Mouse (Mus musculus): ENCODE results near the gene Prcd. TPM values are rescaled to one million over a fixed set of nuclear protein-coding genes. Genes with fewer than 3 reads are reported as not detected.
A peak's percentile ranks its signal among the peaks of the same experiment; 100 is the strongest.
"Not testable (repeated sequence)": the region's sequence is repeated elsewhere in the genome, so short reads cannot be mapped to it uniquely, and the experiment has no call there.

The Prcd gene
- polyA plus RNA-seq, 1 experiment from 2014 or later, result 0.43 TPM

DNA sequence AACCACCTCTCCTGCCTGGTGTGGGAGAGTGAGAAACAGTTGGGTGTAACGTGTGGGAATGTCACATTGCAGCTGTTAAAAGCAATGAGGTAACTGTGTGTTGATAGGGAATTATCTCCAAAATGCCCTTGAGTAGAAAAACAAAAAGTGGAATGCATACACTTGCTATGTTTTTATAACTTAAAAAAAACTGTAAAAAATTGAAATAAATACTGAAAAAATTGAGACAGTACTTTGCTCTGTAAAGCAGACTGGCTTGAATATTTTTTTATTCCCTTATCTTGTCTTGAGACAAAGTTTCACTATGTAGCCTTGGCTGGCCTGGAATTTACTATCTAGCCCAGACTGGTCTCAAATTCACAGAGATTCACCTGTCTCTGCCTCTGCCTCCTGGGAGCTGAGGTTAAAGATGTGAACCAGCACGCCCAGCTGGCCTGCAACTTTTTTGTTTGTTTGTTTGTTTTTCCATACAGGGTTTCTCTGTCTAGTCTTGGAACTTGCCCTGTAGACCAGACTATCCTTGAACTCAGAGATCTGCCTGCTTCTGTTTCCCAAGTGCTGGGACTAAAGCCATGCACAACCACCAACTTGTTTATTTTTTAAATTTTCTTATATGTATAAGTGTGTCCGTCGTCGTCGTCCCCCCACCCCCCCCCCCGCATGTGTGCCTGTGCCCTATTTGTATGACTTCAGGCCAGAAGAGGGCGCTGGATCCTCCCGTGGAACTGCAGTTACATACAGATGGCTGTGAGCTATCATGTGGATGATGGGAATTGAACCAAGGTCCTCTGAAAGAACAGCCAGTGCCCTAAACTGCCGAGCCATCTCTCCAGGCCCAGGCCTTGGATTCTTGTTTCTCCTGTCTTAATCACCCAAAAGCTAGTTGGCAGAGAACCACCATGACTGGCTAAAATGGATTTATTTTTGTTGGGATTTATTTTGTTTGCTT lies 26.0 kb upstream of the Prcd start:
- Histone ChIP-seq H3K27ac (replicated peaks; ENCODE audit: low read depth, low read length) (no peak overlapping the region), H3K9ac (replicated peaks; ENCODE audit: low read length) (no peak overlapping the region), H3K4me3 (ENCODE audit: low read depth, low read length) (no peak overlapping the region), H3K27me3 (ENCODE audit: control insufficient read depth, insufficient read depth, low read length) (peaks cover 8% of the 10 kb centered on the region; the same call in 1 of the 2 replicates), H3K9me3 (replicated peaks; ENCODE audit: control insufficient read depth, low read length) (no peaks in the 10 kb centered on the region), H3K4me2 (ENCODE audit: low read depth, low read length) (no peak overlapping the region), H3K4me1 (ENCODE audit: control insufficient read depth, insufficient read depth, low read length) (peaks cover 3% of the 10 kb centered on the region; the same call in 1 of the 2 replicates), H3K36me3 (replicated peaks; ENCODE audit: control insufficient read depth, insufficient read depth, low read depth, low read length) (no peaks in the 10 kb centered on the region)
- ATAC-seq (replicated peaks; ENCODE audit: insufficient number of reproducible peaks, low FRiP score, low TSS enrichment, low read depth) (no peak), DNase-seq (ENCODE audit: low spot score) (no peak)
- WGBS, result 35% methylated on average over 10 of the region's 10 CpGs

GRCm38 (mm10) chr11:116628712-116629111 lies 24.6 kb upstream of the Prcd start:
- H3K9ac ChIP-seq (replicated peaks; ENCODE audit: low read length), result no peak overlapping the region
- no peaks in the 10 kb centered on the region for H3K9me3 ChIP-seq (replicated peaks; ENCODE audit: control insufficient read depth, low read length)
- ATAC-seq (replicated peaks; ENCODE audit: insufficient number of reproducible peaks, low FRiP score, low TSS enrichment, low read depth), result no peak
- no peaks in the 10 kb centered on the region for H3K36me3 ChIP-seq (replicated peaks; ENCODE audit: control insufficient read depth, insufficient read depth, low read depth, low read length)
- H3K4me3 ChIP-seq (ENCODE audit: low read depth, low read length), result no peak overlapping the region
- H3K27ac ChIP-seq (replicated peaks; ENCODE audit: low read depth, low read length), result no peak overlapping the region
- no peak overlapping the region for H3K4me2 ChIP-seq (ENCODE audit: low read depth, low read length)
- peaks cover 2% of the 10 kb centered on the region; the same call in 1 of the 2 replicates for H3K4me1 ChIP-seq (ENCODE audit: control insufficient read depth, insufficient read depth, low read length)
- DNase-seq (ENCODE audit: low spot score), result peak; percentile 94
- 53% methylated on average over 9 of the region's 9 CpGs for WGBS
- peaks cover 2% of the 10 kb centered on the region; the same call in 1 of the 2 replicates for H3K27me3 ChIP-seq (ENCODE audit: control insufficient read depth, insufficient read depth, low read length)

- Histone ChIP-seq H3K4me1 (ENCODE audit: control insufficient read depth, insufficient read depth, low read length) (no peaks in the 10 kb centered on the region), H3K27ac (replicated peaks; ENCODE audit: low read depth, low read length) (no peak overlapping the region), H3K4me3 (ENCODE audit: low read depth, low read length) (no peak overlapping the region), H3K9ac (replicated peaks; ENCODE audit: low read length) (no peak overlapping the region), H3K9me3 (replicated peaks; ENCODE audit: control insufficient read depth, low read length) (no peaks in the 10 kb centered on the region), H3K4me2 (ENCODE audit: low read depth, low read length) (no peak overlapping the region), H3K36me3 (replicated peaks; ENCODE audit: control insufficient read depth, insufficient read depth, low read depth, low read length) (no peaks in the 10 kb centered on the region), H3K27me3 (ENCODE audit: control insufficient read depth, insufficient read depth, low read length) (no peaks in the 10 kb centered on the region)
- no peak for DNase-seq (ENCODE audit: low spot score)
- ATAC-seq (replicated peaks; ENCODE audit: insufficient number of reproducible peaks, low FRiP score, low TSS enrichment, low read depth), result no peak
- WGBS, result 89% methylated on average over 6 of the region's 6 CpGs
These were observed 23.9 kb upstream of the Prcd start for GRCm38 (mm10) chr11:116629472-116629871.

DNA sequence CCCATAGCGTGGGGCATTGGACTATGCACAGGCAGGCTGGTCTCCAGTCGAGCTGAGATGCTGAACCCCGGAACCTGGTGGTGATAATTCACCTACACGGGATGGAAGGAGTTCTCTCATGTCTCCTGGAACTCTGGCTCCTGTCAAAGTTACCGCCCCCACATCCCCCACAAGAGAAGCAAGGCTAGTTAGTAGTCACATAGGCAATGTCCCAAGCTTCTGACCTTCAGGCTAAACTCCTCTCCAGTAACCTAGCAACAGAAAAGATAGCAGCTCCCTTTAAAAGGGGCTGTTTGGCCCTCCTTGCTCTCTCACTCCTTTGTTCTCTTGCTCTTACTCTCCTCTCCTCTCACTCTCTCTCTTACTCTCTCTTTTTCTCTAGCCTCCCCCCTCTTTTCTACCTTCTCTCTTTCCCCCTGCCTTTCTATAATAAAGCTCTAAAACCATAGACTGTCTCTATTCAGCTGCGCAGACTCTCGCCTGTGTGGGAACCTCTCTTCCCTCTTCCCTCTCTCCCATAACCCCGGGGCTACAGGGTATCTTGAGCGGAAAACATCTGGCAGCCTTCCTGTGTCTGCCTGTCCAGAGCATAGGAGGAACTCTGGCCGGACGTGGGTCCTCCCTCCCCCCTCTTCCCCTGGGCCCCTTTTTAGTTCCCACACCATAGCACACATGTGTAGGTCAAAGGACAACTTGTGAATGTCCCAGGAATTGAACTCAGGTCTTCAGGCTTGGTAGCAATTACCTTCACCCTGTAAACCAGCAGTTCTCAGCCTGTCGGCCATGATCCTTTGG lies 23.0 kb upstream of the Prcd start:
- Histone ChIP-seq H3K27me3 (ENCODE audit: control insufficient read depth, insufficient read depth, low read length) (no peaks in the 10 kb centered on the region), H3K4me1 (ENCODE audit: control insufficient read depth, insufficient read depth, low read length) (no peaks in the 10 kb centered on the region), H3K9ac (replicated peaks; ENCODE audit: low read length) (no peak overlapping the region), H3K36me3 (replicated peaks; ENCODE audit: control insufficient read depth, insufficient read depth, low read depth, low read length) (no peaks in the 10 kb centered on the region), H3K4me2 (ENCODE audit: low read depth, low read length) (no peak overlapping the region), H3K9me3 (replicated peaks; ENCODE audit: control insufficient read depth, low read length) (no peaks in the 10 kb centered on the region), H3K4me3 (ENCODE audit: low read depth, low read length) (no peak overlapping the region), H3K27ac (replicated peaks; ENCODE audit: low read depth, low read length) (no peak overlapping the region)
- no peak for DNase-seq (ENCODE audit: low spot score)
- 38% methylated on average over 12 of the region's 12 CpGs for WGBS
- ATAC-seq (replicated peaks; ENCODE audit: insufficient number of reproducible peaks, low FRiP score, low TSS enrichment, low read depth), result no peak

- Histone ChIP-seq H3K9ac (replicated peaks; ENCODE audit: low read length) (no peak overlapping the region), H3K4me3 (ENCODE audit: low read depth, low read length) (no peak overlapping the region), H3K27ac (replicated peaks; ENCODE audit: low read depth, low read length) (no peak overlapping the region), H3K4me1 (ENCODE audit: control insufficient read depth, insufficient read depth, low read length) (no peaks in the 10 kb centered on the region), H3K4me2 (ENCODE audit: low read depth, low read length) (no peak overlapping the region), H3K27me3 (ENCODE audit: control insufficient read depth, insufficient read depth, low read length) (no peaks in the 10 kb centered on the region), H3K9me3 (replicated peaks; ENCODE audit: control insufficient read depth, low read length) (no peaks in the 10 kb centered on the region), H3K36me3 (replicated peaks; ENCODE audit: control insufficient read depth, insufficient read depth, low read depth, low read length) (no peaks in the 10 kb centered on the region)
- DNase-seq (ENCODE audit: low spot score) (no peak), ATAC-seq (replicated peaks; ENCODE audit: insufficient number of reproducible peaks, low FRiP score, low TSS enrichment, low read depth) (no peak)
- 76% methylated on average over 10 of the region's 10 CpGs for WGBS
These were observed 20.4 kb upstream of the Prcd start for GRCm38 (mm10) chr11:116632962-116633361.

- not testable (repeated sequence) for H3K4me2 ChIP-seq (ENCODE audit: low read depth, low read length); H3K27me3 ChIP-seq (ENCODE audit: control insufficient read depth, insufficient read depth, low read length); ATAC-seq (replicated peaks; ENCODE audit: insufficient number of reproducible peaks, low FRiP score, low TSS enrichment, low read depth); H3K4me1 ChIP-seq (ENCODE audit: control insufficient read depth, insufficient read depth, low read length); H3K36me3 ChIP-seq (replicated peaks; ENCODE audit: control insufficient read depth, insufficient read depth, low read depth, low read length); H3K27ac ChIP-seq (replicated peaks; ENCODE audit: low read depth, low read length); DNase-seq (ENCODE audit: low spot score); H3K4me3 ChIP-seq (ENCODE audit: low read depth, low read length); H3K9me3 ChIP-seq (replicated peaks; ENCODE audit: control insufficient read depth, low read length); H3K9ac ChIP-seq (replicated peaks; ENCODE audit: low read length)
- 78% methylated on average over 8 of the region's 8 CpGs for WGBS
These were observed 16.7 kb upstream of the Prcd start for GRCm38 (mm10) chr11:116636607-116637006.

GRCm38 (mm10) chr11:116641168-116641567 lies 12.2 kb upstream of the Prcd start:
- H3K27me3 ChIP-seq (ENCODE audit: control insufficient read depth, insufficient read depth, low read length), result no peaks in the 10 kb centered on the region
- DNase-seq (ENCODE audit: low spot score) (peak; percentile 40), ATAC-seq (replicated peaks; ENCODE audit: insufficient number of reproducible peaks, low FRiP score, low TSS enrichment, low read depth) (no peak)
- H3K4me2 ChIP-seq (ENCODE audit: low read depth, low read length), result no peak overlapping the region
- WGBS, result 50% methylated on average over 5 of the region's 5 CpGs
- H3K27ac ChIP-seq (replicated peaks; ENCODE audit: low read depth, low read length), result no peak overlapping the region
- H3K9me3 ChIP-seq (replicated peaks; ENCODE audit: control insufficient read depth, low read length), result no peaks in the 10 kb centered on the region
- no peak overlapping the region for H3K4me3 ChIP-seq (ENCODE audit: low read depth, low read length)
- H3K36me3 ChIP-seq (replicated peaks; ENCODE audit: control insufficient read depth, insufficient read depth, low read depth, low read length), result no peaks in the 10 kb centered on the region
- peaks cover 14% of the 10 kb centered on the region for H3K4me1 ChIP-seq (ENCODE audit: control insufficient read depth, insufficient read depth, low read length)
- no peak overlapping the region for H3K9ac ChIP-seq (replicated peaks; ENCODE audit: low read length)

- ATAC-seq (replicated peaks; ENCODE audit: insufficient number of reproducible peaks, low FRiP score, low TSS enrichment, low read depth), result no peak
These were observed 11.6 kb upstream of the Prcd start for GRCm38 (mm10) chr11:116641731-116642130.

More at GRCm38 (mm10) chr11:116641731-116642130, 11.6 kb upstream of the Prcd start:
- WGBS, result 73% methylated on average over 3 of the region's 3 CpGs
- peaks cover 14% of the 10 kb centered on the region for H3K4me1 ChIP-seq (ENCODE audit: control insufficient read depth, insufficient read depth, low read length)
- H3K9me3 ChIP-seq (replicated peaks; ENCODE audit: control insufficient read depth, low read length), result no peaks in the 10 kb centered on the region
- no peaks in the 10 kb centered on the region for H3K36me3 ChIP-seq (replicated peaks; ENCODE audit: control insufficient read depth, insufficient read depth, low read depth, low read length)
- H3K9ac ChIP-seq (replicated peaks; ENCODE audit: low read length), result no peak overlapping the region
- no peak for DNase-seq (ENCODE audit: low spot score)
- no peaks in the 10 kb centered on the region for H3K27me3 ChIP-seq (ENCODE audit: control insufficient read depth, insufficient read depth, low read length)
- H3K27ac ChIP-seq (replicated peaks; ENCODE audit: low read depth, low read length), result no peak overlapping the region
- H3K4me3 ChIP-seq (ENCODE audit: low read depth, low read length), result no peak overlapping the region
- no peak overlapping the region for H3K4me2 ChIP-seq (ENCODE audit: low read depth, low read length)

Data from embryonic facial prominence, embryonic 11.5 days (tissue).